Mouse (Mus musculus) lung, postnatal 0 days (tissue): Measurements from ENCODE around the gene Rem2.

Experiments used
- CTCF ChIP-seq: IDR thresholded peaks from 2 replicates; pipeline ENCODE4 v1.5.1; 2016; ENCODE audit warnings: antibody characterized with exemption, mild to moderate bottlenecking
- EP300 ChIP-seq: IDR thresholded peaks from 2 replicates; pipeline ENCODE4 v1.6.1; 2016; ENCODE audit warnings: antibody characterized with exemption, mild to moderate bottlenecking, control low read depth

DNA sequence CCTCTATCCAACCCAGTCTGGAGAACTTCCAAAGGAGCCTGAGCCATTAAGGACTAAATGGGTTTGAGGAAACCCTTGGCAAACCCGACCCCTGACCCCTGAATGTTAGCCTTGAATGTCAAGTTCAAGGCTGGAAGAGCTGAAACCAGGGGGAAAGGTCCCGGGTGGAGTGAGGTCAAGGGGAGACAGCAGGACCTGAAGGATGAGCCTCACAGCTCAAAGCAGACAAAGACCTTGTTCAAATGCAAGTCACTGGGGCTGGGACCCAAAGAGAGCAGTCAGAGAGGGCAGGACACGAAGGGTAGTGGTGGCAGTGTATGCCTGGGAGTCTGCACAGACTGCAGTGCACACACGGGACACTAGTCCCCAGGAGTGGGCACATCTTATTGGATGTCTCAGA lies 34.5 kb upstream of the Rem2 start:
- TF ChIP-seq EP300 (no peak), CTCF (no peak)
